Mouse (Mus musculus) cortical plate, adult 2 months (tissue): ENCODE data around the gene Prelid1.

Experiments used
- CTCF ChIP-seq: fragments of 200-500 bp; IDR thresholded peaks from 2 replicates; pipeline ENCODE4 v1.5.1; 2011; ENCODE audit warnings: mild to moderate bottlenecking, control low read depth, low read length; ENCODE audit not compliant: insufficient read depth; ENCODE audit errors: extremely low read depth
- POLR2A ChIP-seq: fragments of 200-500 bp; IDR thresholded peaks from 2 replicates; pipeline ENCODE4 v1.6.1; 2011; ENCODE audit warnings: mild to moderate bottlenecking, low read length, control low read depth; ENCODE audit not compliant: insufficient read depth; ENCODE audit errors: extremely low read depth

- TF ChIP-seq CTCF, result no peak
- no peak for TF ChIP-seq POLR2A
Measured at GRCm38 (mm10) chr13:55277203-55277602, 43.1 kb upstream of the Prelid1 start.
